Mouse (Mus musculus) ovary, adult 2 months (tissue): ENCODE measurements around the gene P4ha1. TPM values are rescaled to one million over a fixed set of nuclear protein-coding genes. Genes with fewer than 3 reads are reported as not detected.

Experiments used
- polyA plus RNA-seq: library from polyadenylated mRNA; depleted of rRNA; stranded (reverse); fragments of >200 nt; gene quantifications from 2 replicates; pipeline ENCODE4 v1.2.3, GENCODE M21; 2012; rRNA removed

P4ha1 gene
- 15.3 and 17.4 TPM in 2 replicates for polyA plus RNA-seq

DNA sequence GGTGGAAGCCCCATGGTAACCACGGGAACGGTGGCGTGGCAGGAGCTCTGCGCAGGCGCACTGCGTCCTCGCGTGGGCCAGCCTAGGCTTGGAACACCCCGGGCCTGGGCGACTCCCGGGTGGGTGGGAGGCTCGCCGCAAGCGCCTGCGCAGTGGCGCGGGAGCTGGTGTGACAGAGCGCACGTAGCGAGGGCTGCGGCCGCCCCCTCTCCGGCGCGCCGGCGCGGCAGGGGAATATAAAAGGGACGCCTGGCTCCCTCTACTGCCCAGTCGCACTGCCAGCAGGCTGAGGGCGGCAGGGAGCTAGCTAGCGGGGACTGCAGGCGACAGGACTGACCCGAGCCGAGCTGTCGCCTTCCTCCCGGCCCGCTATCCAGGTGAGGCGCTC lies at the start of gene P4ha1:
Gene P4ha1 (plus strand): TSS at position 197 of the 388 bp plus-strand sequence.

DNA sequence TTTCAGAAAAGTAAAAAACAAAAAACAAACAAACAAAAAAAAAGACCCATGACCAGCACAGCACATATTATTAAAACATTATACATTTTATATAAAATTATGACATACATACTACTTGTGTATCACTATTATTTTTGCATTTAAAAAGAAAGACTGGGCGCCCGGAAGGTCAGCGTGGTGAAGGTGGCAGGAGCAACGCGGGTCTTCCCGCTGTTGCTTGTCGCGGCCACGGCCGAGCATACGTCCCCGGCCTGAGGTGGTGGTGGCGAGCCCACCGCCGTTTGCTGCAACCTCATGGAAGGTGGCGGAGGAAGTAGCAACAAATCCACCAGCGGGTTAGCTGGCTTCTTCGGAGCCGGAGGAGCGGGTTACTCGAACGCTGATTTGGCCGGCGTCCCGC lies 72.4 kb downstream of the P4ha1 start, which contains the start of gene Gm10273:
Gene Gm10273 (plus strand): TSS at position 172 of the 400 bp plus-strand sequence.

GRCm38 (mm10) chr10:59402899-59403792 lies 80.0 kb downstream of the P4ha1 start, which contains the start of gene Pla2g12b:
Pla2g12b (plus strand) TSS chr10:59403660.

Other genes starting within 250 kb of the P4ha1 start
- 8.9 and 13.4 TPM in 2 replicates for gene Sept10, start 101.4 kb upstream of the P4ha1 start, polyA plus RNA-seq
- 4.5 and 4.8 TPM in 2 replicates for gene Sowahc, start 101.3 kb upstream of the P4ha1 start, polyA plus RNA-seq
- 2.1 and 3.9 TPM in 2 replicates for gene Gm10273, start 72.3 kb downstream of the P4ha1 start, polyA plus RNA-seq
- not detected in 2 replicates for gene Pla2g12b, start 80.4 kb downstream of the P4ha1 start, polyA plus RNA-seq
- 1.6 and 1.8 TPM in 2 replicates for gene Oit3, start 118.5 kb downstream of the P4ha1 start, polyA plus RNA-seq